ENCODE assay signal across 8 mouse cellular contexts in the genomic region with DNA sequence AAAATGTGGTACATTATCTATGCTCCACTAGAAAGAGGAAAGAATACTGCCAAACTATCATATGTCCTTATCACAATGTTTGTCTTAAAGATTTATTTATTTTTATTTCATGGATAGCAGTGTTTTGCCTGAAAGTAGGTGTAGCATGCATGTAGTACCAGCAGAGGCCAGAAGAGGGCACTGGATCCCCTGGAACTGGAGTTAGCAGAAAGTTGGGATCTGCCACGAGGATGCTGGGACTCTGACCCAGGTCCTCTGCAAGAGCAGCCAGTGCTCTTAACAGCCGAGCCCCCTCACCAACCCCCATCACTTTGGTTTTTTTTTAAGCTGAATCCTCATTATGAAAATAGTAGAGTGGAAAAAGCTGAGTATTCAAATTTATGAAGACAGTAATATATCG. TPM values are rescaled to one million over a fixed set of nuclear protein-coding genes. Genes with fewer than 3 reads are reported as not detected.
DNase-seq lines count a peak whose midpoint lies in the region; ATAC-seq and TF ChIP-seq lines count a peak whose summit lies in the region.

No protein-coding gene starts in this region.

- CTCF ChIA-PET in Patski (lab: Charles Lee): interaction anchor here (2.2 kb wide), 1 partner anchor 15 kb away, joined by 6 read pairs; no protein-coding TSS in a partner anchor

- H3K27me3 ChIP-seq in Patski: no peaks in the 10 kb centered on the region

- in situ Hi-C loops in Patski (cut with MboI; ENCODE audit: low pct_unique_long_range_greater_than_20kb): loop anchor here (10.0 to 25.0 kb wide), 3 partner anchors 136 to 424 kb away; no protein-coding TSS in a partner anchor

- ATAC-seq in Patski: no peak
- no peak for ATAC-seq in monocyte, adult 5-6 weeks (replicated peaks; ENCODE audit: insufficient number of reproducible peaks, low FRiP score, low TSS enrichment, poor library complexity, severe bottlenecking)

- peak; percentile 78 for TF ChIP-seq CTCF in Patski (IDR thresholded peaks at IDR 0.05)

- DNase-seq in heart, postnatal 4 days: peak; percentile 65
- DNase-seq in heart, adult 8-10 months (ENCODE audit: low spot score): no peak
- DNase-seq in 416B (ENCODE audit: low read depth) (peak; percentile 18), Patski (ENCODE audit: low read depth, low spot score) (no peak)
- peak; percentile 48 for DNase-seq in lung, postnatal 10 days
- DNase-seq in neural tube, embryonic 10.5 days (ENCODE audit: extremely low spot score, low spot score): no peak
- DNase-seq in layer of hippocampus, postnatal 36 days: no peak

- POLR2A ChIA-PET in Patski (lab: Charles Lee): no interaction called here

RNA-seq across cellular contexts. Expression of gene Msrb3, which starts 37.7 kb away (rescaled TPM):
- 100 to 1,000 TPM; 154 to 177 TPM for total RNA-seq in heart, postnatal 4 days (2021)
- 100 to 1,000 TPM in 2 of 4 experiments, 10 to 100 TPM in 2; 84.9 to 110 (median 102) TPM for total RNA-seq in heart, adult 8-10 months (2022)
- polyA plus RNA-seq in Patski (2021): 36.9 TPM
- total RNA-seq in monocyte, adult 5-6 weeks (2017): 0.10 TPM in 1 of 3 replicates, not detected in the others
- total RNA-seq in layer of hippocampus, postnatal 36 days (2021): 1 to 10 TPM; 3.4 to 4.6 TPM

Comparison
In these comparisons a context has a peak if more than half of its experiments do, and no peak if none do; other contexts are left out.
1. DNase-seq: peak in heart, postnatal 4 days (single experiment), 416B (single experiment) and lung, postnatal 10 days (single experiment); none in heart, adult 8-10 months (single experiment), Patski (single experiment), neural tube, embryonic 10.5 days (single experiment) and layer of hippocampus, postnatal 36 days (0 of 2).
2. RNA of gene Msrb3, which starts 37.7 kb away (total RNA-seq): 154 to 177 TPM in heart, postnatal 4 days and 84.9 to 110 TPM in heart, adult 8-10 months; 3.4 to 4.6 TPM in layer of hippocampus, postnatal 36 days and 0.10 TPM in monocyte, adult 5-6 weeks; every median in the first group is over 10 times any median in the second.